Mouse (Mus musculus) gastrocnemius, adult 8-10 months (tissue): ENCODE measurements around the gene Zfyve27. TPM values are rescaled to one million over a fixed set of nuclear protein-coding genes. Genes with fewer than 3 reads are reported as not detected.

Experiments used
- DNase-seq, 2 experiments: peaks; one replicate each; pipeline ENCODE4 v3.0.0; 2022; ENCODE audit warnings: low spot score in 2 of 2
- total RNA-seq, 4 experiments: library from RNA; stranded (reverse); gene quantifications; 2 replicates each; pipeline ENCODE4 v1.2.4; 2022

Gene Zfyve27
- total RNA-seq, result 10 to 100 TPM; 10.4 to 13.2 (median 11.8) TPM

DNA sequence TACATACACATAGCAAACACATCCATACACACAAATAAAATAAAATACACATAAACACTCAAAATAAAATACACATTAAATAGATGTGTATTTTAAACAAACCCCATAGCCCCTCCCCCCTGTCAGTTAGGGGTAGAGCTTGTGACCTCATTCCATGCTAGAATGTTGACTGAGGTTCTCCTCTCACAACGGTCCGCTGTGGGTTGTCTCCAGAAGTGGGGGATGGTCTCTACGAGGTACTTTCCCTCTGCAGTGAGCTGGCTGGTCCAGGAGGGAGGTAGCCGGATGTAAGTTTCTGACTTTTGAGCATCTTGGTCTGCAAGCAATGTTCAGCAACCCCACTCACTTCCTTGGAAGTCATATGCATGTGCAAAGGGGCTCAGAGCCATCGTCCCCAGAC is at the start of gene Zfyve27:
TSS of gene Zfyve27 (plus strand) at position 188 of the 400 bp plus-strand sequence.
- no peak for DNase-seq

DNA sequence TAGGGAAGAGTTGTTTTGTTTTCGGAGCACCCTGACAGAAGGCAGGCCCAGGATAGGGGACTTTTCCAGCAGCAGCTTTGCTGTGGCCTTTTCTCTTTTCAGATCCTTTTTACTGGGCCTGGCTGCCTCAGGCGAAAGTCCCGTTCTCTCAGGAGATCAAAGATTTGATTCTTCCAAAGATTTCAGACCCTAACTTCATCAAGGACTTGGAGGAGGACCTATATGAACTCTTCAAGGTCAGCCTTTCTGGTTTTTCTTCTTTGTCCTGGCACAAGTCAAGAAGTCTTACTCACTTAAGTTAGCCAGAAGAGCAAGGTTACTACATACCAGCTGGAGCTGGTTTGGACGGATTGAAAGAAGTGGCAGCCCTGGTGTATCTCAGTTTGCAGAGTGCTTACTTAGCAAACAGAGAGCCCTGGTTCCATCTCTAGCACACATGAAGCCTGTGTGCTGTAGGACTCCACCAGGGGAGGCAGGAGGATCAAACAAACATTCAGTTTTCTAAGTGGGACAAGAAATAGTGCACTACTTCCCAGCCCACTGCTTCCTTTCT is 47.9 kb upstream of the Zfyve27 start:
- DNase-seq, result no peak

DNA sequence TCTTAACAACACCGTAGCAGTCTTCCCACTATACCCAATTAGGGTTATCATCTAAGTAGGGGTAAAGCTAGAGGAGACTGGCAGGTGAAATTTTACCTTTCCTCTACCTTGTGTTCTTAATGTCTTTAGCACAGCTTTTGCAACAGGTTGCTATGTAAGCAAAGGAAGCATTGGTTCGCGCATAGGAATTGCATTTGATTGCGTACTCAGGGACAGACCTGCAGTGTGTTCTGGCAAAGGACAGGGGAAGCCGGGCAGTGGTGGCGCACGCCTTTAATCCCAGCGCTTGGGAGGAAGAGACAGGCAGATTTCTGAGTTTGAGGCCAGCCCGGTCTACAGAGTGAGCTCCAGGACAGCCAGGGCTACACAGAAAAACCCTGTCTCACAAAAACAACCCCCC is 45.6 kb upstream of the Zfyve27 start:
- no peak for DNase-seq

DNA sequence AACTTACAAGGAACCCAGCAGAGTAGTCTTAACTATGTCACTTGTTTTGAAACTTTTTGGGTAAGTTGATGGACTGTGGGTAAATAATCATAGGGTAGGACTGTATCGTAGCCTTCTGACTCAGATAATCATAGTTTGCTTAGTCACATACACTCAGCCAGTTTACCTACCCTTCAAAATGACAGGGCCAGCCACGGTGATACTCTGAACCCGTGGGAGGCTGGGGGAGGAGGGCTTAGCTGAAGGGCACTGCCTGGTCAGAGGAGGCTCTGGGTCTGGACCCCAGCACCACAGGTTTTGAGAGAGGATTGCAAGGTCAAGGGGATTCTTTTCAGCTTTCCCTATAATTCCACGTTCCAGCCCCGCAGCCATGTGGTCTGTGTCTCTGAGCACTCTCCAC is 45.2 kb upstream of the Zfyve27 start:
- DNase-seq, result no peak

DNA sequence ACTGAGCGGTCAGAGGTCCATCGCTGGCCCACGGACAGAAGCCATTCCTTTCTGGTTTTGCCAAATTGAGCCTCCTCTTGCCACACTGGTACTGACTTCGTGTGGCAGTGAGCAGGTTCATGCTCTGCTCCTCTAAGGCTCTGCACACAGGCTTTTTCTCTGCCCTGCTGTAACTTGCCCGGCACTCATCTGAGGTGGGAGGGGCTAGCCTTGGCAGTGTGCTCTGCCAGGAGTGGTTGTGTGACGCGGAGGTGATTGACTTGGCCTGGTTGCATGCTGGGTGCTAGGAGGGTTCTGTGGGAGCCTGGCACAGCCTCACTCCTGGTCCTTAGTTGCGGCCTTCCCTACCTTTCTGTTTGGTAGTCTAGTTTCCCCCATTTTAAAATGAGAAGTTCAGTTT is 43.3 kb upstream of the Zfyve27 start:
- DNase-seq, result no peak

DNA sequence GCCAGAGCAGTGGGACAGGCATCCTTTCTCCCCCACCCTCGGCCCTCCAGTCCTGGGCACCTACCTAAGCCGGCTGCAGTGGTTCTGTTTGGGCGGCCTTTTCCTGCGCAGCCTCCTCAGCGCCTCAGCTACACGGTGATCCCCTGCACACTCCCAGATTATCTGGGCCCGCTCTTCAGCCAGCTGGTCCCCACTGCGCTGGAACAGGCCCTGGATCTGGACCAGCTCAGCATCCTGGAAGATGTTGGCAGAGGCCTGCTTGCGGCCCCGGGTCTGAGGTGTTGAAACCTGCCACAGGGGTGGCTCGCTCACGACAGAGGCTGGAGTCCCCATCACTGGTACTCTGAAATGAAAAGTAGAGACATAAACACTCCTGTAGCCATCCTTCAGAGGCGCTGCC is 39.1 kb upstream of the Zfyve27 start:
- no peak for DNase-seq

DNA sequence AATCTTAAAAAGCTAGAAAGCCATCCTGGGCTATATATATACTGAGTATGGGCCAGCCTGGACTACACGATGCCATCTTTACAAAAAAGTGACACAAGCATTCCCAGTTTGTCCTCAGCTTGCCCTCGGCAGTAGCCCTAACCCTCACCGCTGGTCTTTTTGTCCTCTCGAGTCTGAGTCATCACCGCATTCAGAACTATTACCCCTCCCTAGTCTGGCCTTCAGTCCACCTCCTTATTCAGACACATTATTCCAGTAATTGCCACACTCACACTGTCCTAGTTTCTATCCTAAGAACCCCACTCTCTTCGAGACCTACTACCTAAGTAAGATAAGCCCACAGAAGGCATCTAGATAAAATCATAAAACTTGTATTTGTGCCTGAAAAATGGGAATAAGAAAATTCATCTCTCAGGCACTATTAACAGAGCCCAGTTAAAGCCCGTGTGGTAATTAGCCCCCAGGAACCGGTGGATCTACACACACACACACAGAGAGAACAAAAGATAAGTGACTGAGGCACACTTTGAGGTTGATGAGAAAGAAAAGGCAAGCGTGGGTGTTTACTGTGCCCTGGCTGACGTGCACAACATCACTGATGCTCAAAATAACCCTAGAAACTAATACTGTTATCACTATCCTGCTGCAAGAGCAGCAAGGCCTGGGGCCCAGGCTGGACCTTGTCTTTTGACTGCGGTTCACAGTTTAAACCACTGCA is 38.1 kb upstream of the Zfyve27 start:
- no peak for DNase-seq

DNA sequence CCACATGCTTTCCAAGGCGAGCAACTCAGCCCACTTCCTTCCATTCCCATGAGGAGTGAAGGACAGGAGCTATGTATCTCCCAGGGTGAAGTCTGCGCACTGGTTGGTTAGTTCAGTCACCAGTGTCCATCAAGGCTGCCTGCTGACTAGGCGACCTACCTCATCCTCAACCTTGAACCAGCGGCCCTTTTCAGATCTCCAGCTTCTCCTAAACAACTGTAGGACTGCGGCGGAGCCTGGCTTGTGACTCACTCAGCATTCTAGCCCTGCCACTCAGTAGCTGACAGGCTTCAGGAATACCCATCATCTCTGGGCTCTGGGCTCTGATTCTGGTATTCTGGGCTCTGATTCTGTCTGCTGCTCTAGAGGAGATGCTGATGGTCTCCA is 37.5 kb upstream of the Zfyve27 start:
- no peak for DNase-seq

DNA sequence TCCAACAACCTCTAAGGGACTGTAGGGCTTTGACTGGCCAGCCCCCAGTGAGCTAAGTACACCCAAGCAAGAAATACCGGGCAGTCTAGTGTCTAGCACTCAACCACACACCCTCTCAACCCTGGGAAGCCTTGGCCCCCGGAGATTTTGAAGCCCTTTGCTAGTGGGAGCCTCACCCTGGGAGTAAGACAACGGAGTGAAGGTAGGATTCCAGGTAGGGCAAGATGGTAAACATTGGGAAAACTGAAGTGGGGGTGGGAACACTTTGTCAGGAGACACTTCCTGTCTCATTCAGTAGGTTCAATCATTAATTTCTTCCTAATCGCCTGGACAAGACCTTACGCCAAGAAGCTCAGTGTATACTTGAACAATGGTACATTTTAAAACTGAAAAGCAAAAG is 36.7 kb upstream of the Zfyve27 start:
- no peak for DNase-seq

DNA sequence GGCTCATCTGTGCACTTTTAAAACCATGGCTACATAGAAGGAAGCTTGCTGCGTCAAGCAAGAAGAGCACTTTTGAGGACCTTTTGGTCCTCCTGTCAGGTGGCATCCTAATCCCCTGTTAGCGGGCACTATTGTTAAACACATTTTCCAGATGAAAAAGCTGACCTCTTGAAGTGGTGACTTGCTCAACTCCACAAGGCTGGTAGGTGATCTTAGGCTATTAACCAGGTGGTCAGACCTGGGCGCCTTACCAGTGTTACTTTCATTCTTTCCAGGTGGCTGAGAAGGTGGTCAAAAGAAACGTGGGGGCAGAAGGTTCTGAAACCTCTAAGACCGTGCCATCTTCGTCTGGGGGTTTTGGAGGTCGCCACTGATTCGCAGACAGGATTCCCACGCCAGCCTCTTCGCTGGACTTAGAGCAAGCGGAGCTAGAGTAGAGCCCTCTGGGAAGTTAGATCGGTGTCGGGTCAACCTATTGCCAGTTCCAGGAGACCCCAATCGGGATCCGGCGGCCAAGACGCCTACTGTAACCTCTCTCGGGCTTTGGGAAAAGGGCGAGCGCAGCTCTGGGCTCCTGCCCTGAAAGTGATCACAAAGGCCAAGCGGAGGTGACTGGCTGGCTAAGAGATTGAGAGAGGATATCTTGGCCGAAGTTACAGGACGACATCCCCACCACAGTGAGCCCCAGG is 35.6 kb upstream of the Zfyve27 start:
- DNase-seq, result no peak

DNA sequence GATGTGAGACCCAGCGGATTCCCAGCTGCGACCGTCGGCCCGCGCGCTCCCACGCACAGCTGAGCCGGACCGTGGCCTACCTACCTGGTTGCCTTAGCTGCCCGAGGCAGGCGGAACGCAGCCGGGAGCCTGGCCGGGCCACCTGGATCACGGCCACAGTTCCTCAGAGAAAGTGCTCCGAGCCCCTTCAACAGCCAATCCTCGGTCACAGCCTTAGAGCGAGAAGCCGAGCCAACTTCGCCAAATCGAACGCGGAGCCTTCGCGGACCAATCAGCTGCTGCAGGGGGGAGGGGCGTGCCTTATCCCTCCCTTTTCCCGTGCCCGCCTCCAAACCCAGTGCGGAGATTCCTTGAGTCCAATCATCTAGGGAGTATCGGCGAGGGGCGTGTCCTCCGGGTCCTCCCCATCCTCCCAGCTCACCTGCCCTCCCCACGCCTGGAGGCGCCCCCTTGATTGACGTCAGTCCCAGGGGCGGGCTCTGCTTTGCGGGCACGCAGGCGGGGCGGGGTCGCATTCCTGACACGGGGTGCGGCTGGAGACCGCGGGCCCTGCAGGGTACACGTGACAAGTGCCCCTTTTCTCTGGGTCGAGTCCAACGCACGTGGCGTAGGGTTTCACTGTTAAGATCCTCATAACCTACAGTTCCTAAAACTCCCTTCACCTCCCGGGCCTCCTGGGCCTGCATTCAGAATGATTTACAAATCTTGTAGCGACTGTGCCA is 34.8 kb upstream of the Zfyve27 start, which contains the start of gene Avpi1:
TSS of gene Avpi1 (minus strand) at position 273 of the 722 bp plus-strand sequence.
- DNase-seq, result peak; percentile 98 to 99

DNA sequence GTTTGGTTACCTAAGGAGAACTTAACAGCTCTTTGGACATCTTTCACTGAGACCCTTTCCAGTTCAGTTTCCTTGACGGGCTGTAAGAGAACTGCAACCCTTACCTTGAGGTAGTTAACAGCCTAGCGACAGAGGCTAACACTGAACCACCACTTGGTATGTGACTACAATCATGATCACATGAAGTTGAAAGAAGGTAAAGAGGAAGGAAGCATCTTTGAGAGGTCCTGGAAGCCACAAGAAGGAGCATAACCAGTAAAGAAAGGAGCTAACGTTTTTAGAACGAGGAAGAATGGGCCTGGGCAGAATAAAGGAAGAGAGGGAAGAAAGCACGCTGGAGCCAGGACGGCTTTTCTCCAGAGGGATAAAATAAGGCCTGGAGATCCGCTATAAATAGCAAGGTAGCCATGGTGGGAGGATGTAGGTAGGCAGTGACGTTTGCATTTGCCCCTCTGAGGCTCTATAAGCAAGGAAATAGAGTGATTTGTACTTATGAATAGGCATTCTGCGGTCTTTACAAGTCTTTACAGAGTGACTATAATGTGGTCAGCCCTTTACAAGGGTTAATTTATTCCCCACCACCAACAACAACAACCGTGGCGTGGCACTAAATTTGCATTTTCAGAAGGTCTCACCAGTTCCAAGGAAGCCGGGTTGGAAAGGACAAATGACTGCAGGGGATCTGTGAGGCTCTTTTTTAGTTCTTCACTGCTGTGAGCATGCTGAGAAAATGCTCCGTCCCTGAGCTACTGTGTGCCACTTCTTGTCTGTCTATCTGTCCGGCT is 34.0 kb upstream of the Zfyve27 start:
- no peak for DNase-seq

DNA sequence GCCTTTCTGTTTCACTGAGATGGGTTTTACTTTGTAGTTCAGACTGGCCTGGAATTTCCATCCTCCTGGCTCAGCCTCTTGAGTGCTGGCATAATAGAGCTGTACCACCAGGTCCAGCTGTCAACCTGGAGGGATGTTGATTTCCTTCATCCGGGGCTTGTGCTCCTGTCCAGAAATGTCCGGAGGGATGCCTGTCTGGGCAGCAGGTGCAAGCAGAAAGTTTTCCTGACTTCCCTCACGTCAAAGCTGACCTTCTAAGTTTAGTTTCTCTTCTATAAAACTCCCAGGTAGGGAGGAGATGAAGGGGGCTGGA is 33.5 kb upstream of the Zfyve27 start:
- no peak for DNase-seq

DNA sequence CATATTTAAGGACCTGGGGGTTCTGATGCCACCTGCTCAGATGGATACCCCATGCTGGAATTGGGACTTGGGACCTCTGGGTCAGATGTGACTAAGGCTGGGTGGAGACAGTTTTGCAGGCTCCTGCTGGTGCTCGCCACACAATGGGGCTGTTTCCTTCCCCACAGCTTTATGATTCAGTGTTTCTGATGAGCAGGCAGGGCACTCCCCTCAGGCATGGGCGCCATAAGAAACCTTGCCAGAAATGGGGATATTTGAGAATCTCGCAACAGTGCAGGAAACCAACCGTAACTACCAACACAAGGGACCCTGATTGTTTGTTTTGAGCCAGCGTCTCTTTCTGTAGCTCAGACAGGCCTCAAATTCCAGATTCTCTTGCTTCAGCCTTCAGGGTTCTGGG is 32.6 kb upstream of the Zfyve27 start:
- DNase-seq, result no peak

DNA sequence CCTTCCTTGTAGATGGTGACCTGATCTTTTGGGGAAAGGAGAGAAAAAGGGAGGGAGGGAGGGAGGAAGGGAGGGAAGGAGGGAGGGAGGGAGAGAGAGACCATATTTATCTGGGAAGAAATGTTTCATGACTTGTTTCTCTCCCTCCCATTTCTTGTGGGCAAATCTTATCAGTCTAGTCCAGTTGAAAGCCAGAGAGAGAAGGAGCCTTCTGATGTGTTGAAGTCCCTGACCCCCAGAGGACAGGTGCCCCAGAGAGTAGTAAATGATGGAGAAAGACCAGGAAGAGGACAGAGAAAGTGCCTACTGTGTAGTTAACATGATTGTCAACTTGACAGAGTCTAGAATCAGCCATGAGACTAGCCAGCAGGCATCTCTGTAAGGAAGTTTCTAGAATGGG is 28.7 kb upstream of the Zfyve27 start:
- DNase-seq, result no peak

DNA sequence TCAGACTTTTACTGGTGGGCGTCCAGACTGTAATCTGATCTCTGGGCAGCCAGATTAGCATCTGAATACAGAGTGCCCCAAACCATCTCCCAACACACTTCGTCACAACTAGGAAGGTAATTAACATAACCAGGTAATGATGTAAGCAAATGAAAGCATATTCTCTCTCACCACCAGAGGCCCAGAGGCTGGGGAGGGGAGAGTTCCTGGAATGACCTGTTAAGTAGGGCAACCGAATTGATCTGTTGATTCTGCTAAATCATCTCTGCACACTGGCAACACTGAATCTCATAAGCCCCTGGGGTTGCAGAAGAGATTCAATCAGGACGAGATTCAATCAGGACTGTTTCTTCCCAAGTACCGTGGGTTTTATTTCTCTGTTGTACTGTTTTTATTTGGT is 27.6 kb upstream of the Zfyve27 start:
- no peak for DNase-seq

DNA sequence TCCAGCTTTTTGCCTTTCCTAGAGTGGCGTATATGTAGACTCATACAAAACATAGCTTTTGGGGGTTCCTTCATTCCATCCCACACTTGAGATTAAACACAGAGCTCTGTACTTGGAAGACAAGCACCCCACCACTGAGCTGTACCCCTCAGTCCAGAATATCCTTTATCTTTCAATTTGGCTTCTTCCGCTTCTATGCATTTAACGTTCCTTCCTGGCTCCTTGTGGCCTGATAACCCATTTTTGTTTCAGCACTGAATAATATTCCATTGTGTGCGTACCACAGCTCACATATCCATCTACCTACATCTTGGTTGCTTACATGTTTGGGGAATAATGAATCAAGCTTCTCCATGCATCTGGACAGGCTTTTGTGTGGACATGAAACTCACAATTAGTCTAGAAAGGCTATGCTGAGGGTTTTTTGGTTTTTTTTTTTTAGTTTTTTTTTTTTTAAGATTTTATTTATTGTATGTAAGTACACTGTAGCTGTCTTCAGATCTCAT is 26.5 kb upstream of the Zfyve27 start:
- no peak for DNase-seq

DNA sequence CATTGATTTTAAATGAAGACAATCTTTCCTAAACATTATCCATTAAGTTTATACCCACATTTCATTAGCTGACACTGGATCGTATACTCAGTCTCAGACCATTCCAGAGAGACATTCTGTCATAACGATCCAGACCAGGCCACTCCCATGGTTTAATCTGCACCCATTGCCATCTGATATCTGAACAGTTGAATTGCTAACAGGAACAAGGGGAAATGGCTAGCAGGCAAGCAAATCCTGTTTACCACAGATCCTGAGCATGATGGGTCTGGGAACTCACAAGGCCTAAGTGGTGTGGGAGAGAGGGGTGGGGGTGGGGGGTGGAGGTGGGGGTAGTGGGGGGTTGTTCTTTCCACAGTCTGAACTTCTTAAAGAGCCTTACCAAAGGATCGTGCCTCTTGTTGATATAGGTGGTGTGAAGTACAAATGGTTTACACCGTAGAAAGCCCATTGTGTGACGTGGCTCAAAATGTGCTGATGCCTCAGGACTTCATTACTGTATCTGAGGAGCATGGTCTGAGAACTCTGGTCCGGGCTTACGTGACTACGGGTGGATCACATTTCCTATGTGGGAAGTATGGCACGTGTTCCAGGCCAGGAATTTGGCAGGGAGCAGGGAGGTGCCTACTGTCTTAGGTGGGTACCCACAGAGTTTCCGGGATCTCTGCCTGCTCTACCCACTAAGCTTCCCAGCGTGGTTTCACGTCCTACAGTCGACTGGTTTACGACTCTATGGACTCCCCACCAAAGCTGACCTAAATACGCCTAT is 25.1 kb upstream of the Zfyve27 start:
- DNase-seq, result no peak

DNA sequence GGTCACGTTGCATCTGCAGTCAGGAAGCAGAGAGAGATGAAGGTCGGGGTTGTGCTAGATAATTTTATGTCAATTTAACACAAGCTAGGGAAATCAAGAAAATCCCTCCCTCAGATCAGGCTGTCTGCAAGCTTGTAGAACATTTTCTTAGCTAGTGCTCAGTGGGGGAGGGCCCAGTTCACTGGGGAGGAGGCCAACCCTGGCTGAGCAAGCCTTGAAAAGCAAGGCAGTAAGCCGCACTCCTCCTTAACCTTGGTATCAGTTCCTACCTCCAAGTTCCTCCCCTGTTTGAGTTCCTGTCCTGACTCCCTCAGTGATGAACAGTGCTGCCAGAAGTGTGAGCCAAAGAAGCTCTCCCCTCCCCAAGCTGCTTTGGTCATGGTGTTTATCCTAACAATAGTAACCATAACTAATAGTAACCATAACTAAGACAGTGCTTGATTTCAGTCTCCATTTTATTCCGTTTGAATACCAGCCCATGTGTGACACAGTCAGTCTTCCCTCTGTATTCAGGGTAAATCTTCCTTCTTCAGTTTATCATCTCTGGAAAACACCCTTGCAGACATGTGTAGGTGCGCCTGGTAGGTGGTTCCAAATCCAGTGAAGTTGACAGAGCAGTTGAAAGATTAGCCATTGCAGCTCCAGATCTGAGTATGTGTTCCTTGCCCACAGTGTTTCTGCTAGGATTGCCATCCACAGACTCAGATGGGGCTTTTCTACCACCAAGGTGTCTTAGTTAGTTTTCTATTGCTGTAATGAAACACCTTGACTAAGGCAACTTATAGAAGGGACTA is 23.8 kb upstream of the Zfyve27 start:
- DNase-seq, result no peak

DNA sequence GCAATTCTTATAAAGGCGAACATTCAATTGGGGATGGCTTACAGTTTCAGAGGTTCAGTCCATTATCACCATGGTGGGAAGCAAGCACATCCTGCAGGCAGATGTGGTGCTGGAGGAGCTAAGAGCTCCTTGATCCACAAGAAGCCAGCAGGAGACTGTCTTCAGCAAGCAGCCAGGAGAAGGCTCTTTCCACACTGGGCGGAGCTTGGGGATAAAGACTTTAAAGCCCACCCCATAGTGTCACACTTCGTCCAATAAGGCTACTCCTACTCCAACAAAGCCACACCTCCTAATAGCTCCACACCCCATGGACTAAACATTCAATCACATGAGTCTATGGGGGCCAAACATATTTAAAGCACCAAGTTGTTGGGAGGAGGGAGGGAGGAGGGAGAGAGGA is 21.8 kb upstream of the Zfyve27 start:
- no peak for DNase-seq
